Mouse (Mus musculus): ENCODE results near the gene Rab6a. TPM values are rescaled to one million over a fixed set of nuclear protein-coding genes. Genes with fewer than 3 reads are reported as not detected.
A peak's percentile ranks its signal among the peaks of the same experiment; 100 is the strongest.
"Not testable (repeated sequence)": the region's sequence is repeated elsewhere in the genome, so short reads cannot be mapped to it uniquely, and the experiment has no call there.

Rab6a gene
- 39.1 TPM in 2 replicates for polyA plus RNA-seq (2015; fragmentation: Nextera tagmentation; extraction: Ambion mirVana)

DNA sequence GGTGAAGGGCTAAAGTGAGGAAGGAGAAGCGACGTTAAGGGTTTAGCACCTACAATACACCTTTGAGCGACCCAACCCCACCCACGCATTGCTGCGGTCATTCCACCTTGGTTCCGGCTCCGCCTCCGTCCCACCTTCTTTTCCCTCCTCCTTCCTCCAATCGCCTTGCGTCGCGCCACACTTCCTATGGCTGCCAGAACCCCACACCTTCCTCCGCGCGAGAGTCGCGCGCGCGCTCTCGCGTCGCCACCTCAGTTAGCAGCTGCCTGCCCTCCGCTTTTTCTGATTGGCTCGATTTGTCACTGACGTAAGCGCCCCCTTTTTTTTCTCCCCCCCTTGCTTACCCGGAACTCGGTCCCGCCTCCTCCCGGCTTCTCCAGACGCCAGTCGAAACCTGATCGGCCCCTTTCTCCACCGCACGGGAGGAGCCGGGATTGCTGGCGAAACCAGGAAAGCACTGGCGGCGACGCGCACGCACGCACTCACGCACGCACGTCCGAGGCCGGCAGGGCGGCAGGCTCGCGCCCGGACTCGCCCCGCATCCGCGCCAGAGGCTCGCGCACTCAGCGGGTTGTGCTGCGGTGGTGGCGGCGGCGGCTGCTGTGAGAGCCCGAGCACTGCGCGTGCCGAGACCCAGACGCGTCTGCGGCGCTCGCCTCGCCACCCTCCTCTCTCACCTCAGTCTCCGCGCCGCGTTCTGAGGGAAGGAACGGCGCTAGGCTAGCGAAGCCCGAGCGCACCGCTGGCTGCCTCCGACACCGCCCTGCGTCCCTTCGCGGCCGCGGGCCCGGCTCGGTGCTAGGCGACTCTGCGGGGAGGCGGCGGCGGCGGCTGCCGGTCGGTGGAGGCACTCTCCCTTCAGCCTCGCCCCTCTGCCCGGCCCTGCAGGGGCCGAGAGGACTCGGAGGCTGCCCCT, at the start of gene Rab6a:
Gene Rab6a, plus strand, starts transcription at position 197 of the 916 bp plus-strand sequence.
- under 1% methylated on average over 105 of the region's 105 CpGs for WGBS (ENCODE audit: insufficient replicate concordance)
- no peaks in the 10 kb centered on the region for H3K36me3 ChIP-seq (replicated peaks)
- no peaks in the 10 kb centered on the region for H3K9me3 ChIP-seq (replicated peaks)
- H3K4me2 ChIP-seq = peak within 1 kb of the TSS; percentile 83
- peak within 1 kb of the TSS; percentile 100 for H3K27ac ChIP-seq (replicated peaks)
- H3K4me3 ChIP-seq (replicated peaks) = peak within 1 kb of the TSS; percentile 96
- peaks cover 6% of the 10 kb centered on the region; the same call in 1 of the 2 replicates for H3K27me3 ChIP-seq
- ATAC-seq (ENCODE audit: insufficient read depth) = peak; percentile 93
- peak within 1 kb of the TSS; percentile 100 for H3K9ac ChIP-seq
- H3K4me1 ChIP-seq (replicated peaks) = peaks cover 23% of the 10 kb centered on the region

DNA sequence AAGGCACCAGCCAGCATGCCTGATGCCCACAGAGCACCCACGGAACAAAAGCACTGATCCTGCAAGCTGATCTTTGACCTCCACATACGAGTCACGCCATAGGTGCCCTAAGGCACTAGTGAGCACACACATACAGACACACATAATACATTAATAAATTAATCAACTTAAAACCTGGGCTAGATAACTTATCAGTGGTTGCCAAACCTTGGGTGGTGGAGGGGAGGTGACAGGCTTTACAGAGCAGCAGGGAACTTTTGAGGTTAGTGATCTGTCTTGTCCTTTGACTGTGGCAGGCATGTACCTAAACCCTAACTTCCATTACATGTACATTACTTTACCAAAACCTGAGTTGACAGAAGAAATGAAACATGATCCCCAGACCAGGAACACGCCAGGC, 47.9 kb upstream of the Rab6a start:
- Histone ChIP-seq H3K4me2 (peak overlapping the region; percentile 47), H3K9ac (no peak overlapping the region), H3K36me3 (replicated peaks) (0 out of 2 replicates have a peak, but pooled peaks cover under 1% of the 10 kb centered on the region), H3K4me1 (replicated peaks) (peaks cover 40% of the 10 kb centered on the region), H3K27ac (replicated peaks) (0 out of 2 replicates have a peak overlapping the region, but pooled peaks have one; percentile 61), H3K9me3 (replicated peaks) (no peaks in the 10 kb centered on the region), H3K27me3 (no peaks in the 10 kb centered on the region), H3K4me3 (replicated peaks) (no peak overlapping the region)
- WGBS (ENCODE audit: insufficient replicate concordance) = 29% methylated on average over 4 of the region's 4 CpGs
- ATAC-seq (ENCODE audit: insufficient read depth) = peak; percentile 87

DNA sequence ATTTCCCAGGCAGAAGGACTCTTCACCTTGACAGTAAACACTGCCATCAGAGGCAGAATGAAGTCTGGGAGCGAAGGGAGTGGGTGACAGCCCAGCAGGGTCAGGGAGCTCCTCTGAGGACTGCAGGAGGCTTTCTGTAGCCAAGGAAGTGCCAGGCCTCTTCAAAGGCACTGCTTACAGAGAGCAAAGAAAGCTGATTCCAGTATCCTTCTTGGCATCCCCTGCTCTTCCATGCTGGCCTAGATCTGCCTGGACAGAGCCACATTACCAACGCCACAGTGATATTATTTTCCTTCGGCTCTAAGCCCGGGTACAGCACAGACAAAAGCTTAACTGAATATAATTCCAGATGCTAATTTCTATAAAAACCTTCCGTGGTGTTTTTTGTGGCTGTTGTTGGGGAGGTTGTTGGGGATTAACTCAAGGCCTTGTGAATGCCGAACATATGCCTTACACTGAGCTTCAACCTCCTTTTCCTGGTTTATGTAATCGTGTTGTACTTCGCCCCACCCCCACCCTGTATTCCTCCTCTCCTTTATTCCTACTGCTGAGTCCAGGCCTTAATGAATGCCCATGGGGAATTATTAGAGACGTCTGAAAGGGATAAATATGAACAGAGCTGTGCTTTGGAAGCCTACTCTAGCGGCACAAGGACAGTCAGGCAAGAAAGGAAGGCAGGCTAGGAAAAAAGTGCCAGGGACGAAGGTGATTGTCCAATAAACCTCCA, 45.2 kb upstream of the Rab6a start:
- Histone ChIP-seq H3K4me2 (no peak overlapping the region), H3K27ac (replicated peaks) (no peak overlapping the region)

DNA sequence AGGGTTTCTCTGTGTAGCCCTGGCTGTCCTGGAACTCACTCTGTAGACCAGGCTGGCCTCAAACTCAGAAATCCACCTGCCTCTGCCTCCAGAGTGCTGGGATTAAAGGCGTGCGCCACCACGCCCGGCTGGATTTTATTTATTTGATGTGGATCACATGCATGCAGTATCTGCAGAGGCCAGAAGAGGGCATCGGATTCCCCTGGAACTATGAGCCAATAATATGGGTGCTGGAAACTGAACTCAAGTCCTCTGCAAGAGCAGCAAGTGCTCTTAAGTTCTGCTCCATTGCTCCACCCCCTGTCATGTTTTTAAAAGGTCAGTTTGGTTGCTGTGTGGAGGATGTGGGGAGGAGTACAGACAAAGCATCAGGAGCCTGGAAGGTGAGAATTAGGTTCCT, 40.0 kb upstream of the Rab6a start:
- Histone ChIP-seq H3K36me3 (replicated peaks) (peaks cover 19% of the 10 kb centered on the region), H3K4me1 (replicated peaks) (peaks cover 41% of the 10 kb centered on the region)
- not testable (repeated sequence) for H3K9me3 ChIP-seq (replicated peaks); ATAC-seq (ENCODE audit: insufficient read depth); H3K9ac ChIP-seq; H3K27ac ChIP-seq (replicated peaks); H3K4me3 ChIP-seq (replicated peaks); H3K4me2 ChIP-seq; H3K27me3 ChIP-seq
- 73% methylated on average over 5 of the region's 5 CpGs for WGBS (ENCODE audit: insufficient replicate concordance)

More for the DNA sequence above, 45.2 kb upstream of the Rab6a start:
- H3K27me3 ChIP-seq = no peaks in the 10 kb centered on the region
- 74% methylated on average over 11 of the region's 11 CpGs for WGBS (ENCODE audit: insufficient replicate concordance)
- no peak overlapping the region for H3K9ac ChIP-seq
- peaks cover 29% of the 10 kb centered on the region for H3K4me1 ChIP-seq (replicated peaks)
- peaks cover 11% of the 10 kb centered on the region; the same call in 1 of the 2 replicates for H3K36me3 ChIP-seq (replicated peaks)
- H3K4me3 ChIP-seq (replicated peaks) = no peak overlapping the region
- no peak for ATAC-seq (ENCODE audit: insufficient read depth)
- no peaks in the 10 kb centered on the region for H3K9me3 ChIP-seq (replicated peaks)

DNA sequence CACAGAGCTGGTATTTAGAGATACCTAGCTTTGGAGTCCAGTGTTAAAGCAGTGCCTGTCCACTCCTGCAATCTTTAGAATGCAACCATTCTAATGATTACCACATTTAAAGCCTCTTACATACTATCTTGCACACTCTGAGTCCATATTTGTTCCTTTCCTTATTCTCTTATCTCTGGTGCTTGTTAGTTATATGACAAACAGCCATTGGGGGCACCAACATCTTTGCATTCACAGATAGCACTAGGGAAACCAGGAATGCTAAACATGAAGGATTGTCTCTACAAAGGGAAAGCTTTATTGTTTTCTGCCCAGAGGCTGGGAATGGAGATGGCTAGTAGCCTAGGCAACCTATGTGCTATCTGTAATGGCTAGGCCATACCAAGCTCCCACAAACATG, 37.3 kb upstream of the Rab6a start:
- Histone ChIP-seq H3K4me2 (peak overlapping the region; percentile 59), H3K9me3 (replicated peaks) (no peaks in the 10 kb centered on the region), H3K9ac (no peak overlapping the region), H3K4me3 (replicated peaks) (no peak overlapping the region), H3K36me3 (replicated peaks) (peaks cover 18% of the 10 kb centered on the region), H3K4me1 (replicated peaks) (peaks cover 61% of the 10 kb centered on the region), H3K27ac (replicated peaks) (peak overlapping the region; percentile 85), H3K27me3 (no peaks in the 10 kb centered on the region)
- peak; percentile 36; the same call in 1 of the 2 replicates for ATAC-seq (ENCODE audit: insufficient read depth)

DNA sequence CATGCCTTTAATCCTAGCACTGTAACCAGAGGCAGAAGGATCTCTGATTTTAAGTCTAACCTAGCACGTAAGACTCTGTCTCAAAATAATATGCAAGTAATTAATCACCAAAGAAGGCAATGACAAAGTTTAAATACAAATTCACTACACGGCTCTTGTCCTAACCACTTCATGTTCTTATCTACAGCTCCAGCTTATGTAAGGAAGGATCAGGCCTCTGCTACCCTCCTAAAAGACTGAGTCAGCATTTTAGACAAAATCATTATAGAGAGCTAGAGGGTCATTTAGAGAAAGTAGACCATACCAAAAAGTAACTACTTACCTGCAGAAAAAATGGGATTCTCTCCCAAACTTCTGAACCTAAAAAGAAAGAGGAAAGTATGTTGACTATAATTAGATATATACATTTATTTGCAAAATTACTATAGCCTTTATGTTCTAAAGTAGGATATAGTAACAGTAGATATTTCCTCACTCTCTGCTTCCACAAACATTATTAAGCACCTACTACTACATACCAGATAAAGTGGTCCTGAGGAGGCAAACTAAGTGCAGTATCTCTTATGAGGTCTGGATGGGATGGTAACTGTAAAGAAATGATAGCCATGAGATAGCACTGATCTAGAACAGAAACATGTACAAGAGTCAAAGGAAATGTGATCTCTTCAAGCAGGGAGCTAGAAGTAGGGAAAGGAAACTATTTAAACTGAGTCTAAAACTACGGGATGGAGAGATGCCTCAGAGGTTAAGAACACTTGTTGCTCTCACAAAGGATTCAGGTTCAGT, 36.1 kb upstream of the Rab6a start:
- peak overlapping the region; percentile 85 for H3K27ac ChIP-seq (replicated peaks)
- WGBS (ENCODE audit: insufficient replicate concordance) = 31% methylated on average over 3 of the region's 3 CpGs
- ATAC-seq (ENCODE audit: insufficient read depth) = peak; percentile 92
- H3K9ac ChIP-seq = peak overlapping the region; percentile 18; the same call in 1 of the 2 replicates
- H3K4me1 ChIP-seq (replicated peaks) = peaks cover 62% of the 10 kb centered on the region
- peak overlapping the region; percentile 59 for H3K4me2 ChIP-seq
- H3K9me3 ChIP-seq (replicated peaks) = no peaks in the 10 kb centered on the region
- H3K27me3 ChIP-seq = no peaks in the 10 kb centered on the region
- H3K36me3 ChIP-seq (replicated peaks) = peaks cover 15% of the 10 kb centered on the region
- no peak overlapping the region for H3K4me3 ChIP-seq (replicated peaks)

DNA sequence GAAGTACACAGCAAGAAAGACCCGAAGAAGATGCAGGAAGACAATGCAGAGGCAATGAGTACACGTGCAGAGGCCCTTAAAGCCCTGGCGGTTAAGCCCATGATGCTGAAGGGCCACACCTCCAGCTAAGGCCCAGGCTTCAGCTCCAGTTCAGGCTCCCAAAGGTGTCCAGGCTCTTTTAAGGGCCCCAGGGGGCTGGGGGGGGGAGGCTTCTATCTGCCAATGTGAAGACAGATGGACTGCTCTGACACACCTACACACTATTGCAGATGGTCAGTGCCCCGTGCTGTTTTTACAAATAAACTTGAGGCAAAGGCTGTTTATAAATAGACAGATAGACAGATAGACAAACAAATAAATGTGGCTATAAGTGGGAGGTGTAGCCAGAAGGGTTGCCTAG, 35.1 kb upstream of the Rab6a start:
- Histone ChIP-seq H3K4me1 (replicated peaks) (peaks cover 59% of the 10 kb centered on the region), H3K9me3 (replicated peaks) (no peaks in the 10 kb centered on the region), H3K4me3 (replicated peaks) (no peak overlapping the region), H3K4me2 (0 out of 2 replicates have a peak overlapping the region, but pooled peaks have one; percentile 40), H3K9ac (no peak overlapping the region), H3K36me3 (replicated peaks) (peaks cover 12% of the 10 kb centered on the region), H3K27me3 (no peaks in the 10 kb centered on the region), H3K27ac (replicated peaks) (peak overlapping the region; percentile 85)
- WGBS (ENCODE audit: insufficient replicate concordance) = 69% methylated on average over 4 of the region's 4 CpGs
- no peak for ATAC-seq (ENCODE audit: insufficient read depth)

DNA sequence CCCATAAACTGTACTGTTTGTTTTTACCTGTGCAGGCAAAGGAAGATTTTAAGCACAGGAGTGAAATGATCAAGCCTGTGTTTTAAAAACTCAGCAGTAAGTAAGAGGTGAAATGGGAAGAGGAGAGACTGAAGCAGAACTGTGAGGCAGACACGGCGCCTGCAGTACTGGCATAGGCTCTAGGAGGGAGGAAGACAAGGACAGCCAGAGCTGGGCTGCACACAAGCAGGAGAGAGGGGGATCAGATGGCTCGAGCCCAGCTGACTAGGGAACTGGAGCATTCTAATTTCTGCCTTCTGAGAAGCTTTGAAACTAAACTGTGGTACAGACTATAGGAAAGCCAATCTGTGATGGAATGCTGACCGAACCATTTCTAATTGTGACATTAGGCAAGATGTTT, 34.5 kb upstream of the Rab6a start:
- no peaks in the 10 kb centered on the region for H3K9me3 ChIP-seq (replicated peaks)
- peak overlapping the region; percentile 85 for H3K27ac ChIP-seq (replicated peaks)
- H3K36me3 ChIP-seq (replicated peaks) = peaks cover 5% of the 10 kb centered on the region; the same call in 1 of the 2 replicates
- 72% methylated on average over 4 of the region's 4 CpGs for WGBS (ENCODE audit: insufficient replicate concordance)
- no peak for ATAC-seq (ENCODE audit: insufficient read depth)
- H3K4me2 ChIP-seq = no peak overlapping the region
- peaks cover 59% of the 10 kb centered on the region for H3K4me1 ChIP-seq (replicated peaks)
- H3K27me3 ChIP-seq = no peaks in the 10 kb centered on the region
- H3K4me3 ChIP-seq (replicated peaks) = no peak overlapping the region
- H3K9ac ChIP-seq = 0 out of 2 replicates have a peak overlapping the region, but pooled peaks have one; percentile 15

DNA sequence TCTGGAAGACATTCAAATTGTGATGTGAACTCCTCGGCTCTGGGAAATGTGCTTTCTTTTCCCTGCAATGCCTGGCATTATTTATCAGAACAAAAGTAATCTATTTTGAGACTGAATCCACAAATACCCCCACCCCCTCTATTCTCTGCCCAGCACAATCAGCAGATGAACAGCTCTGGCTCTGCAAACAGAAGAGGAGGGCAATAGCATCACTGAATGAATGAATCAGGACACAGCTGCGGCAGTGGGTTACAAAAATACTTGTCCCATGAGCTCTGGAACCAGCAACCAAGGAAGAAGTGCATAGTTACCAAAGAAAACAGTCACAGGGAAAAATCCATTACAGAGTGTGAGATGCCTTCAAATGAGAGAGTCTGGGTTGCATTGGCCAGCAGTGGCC, 28.4 kb upstream of the Rab6a start:
- WGBS (ENCODE audit: insufficient replicate concordance) = 74% methylated on average over 2 of the region's 2 CpGs
- 0 out of 2 replicates have a peak, but pooled peaks cover 4% of the 10 kb centered on the region for H3K36me3 ChIP-seq (replicated peaks)
- H3K4me3 ChIP-seq (replicated peaks) = no peak overlapping the region
- no peak overlapping the region; the same call in 1 of the 2 replicates for H3K9ac ChIP-seq
- H3K4me1 ChIP-seq (replicated peaks) = peaks cover 39% of the 10 kb centered on the region
- no peak overlapping the region for H3K4me2 ChIP-seq
- ATAC-seq (ENCODE audit: insufficient read depth) = no peak
- no peaks in the 10 kb centered on the region for H3K27me3 ChIP-seq
- no peaks in the 10 kb centered on the region for H3K9me3 ChIP-seq (replicated peaks)
- 0 out of 2 replicates have a peak overlapping the region, but pooled peaks have one; percentile 41 for H3K27ac ChIP-seq (replicated peaks)

DNA sequence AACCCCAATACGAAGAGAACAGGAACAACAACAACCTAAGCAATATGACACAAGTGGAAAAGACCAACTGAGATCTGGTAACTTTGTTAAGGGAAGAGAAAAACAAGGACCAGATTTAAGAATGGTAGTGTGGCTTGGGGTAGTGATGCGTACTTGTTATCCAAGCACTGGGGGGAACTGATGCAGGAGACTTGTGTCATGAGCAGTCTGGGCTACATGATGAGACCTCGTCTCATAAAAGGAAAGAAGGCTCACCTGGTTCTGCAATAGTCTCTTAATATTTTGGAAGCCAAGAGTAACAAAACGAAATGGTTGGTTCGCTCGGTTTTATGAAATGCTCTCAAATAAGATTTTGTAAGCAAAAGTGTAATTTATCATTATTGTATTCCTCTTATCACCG, 25.0 kb upstream of the Rab6a start:
- Histone ChIP-seq H3K27me3 (no peaks in the 10 kb centered on the region), H3K9ac (peak overlapping the region; percentile 77), H3K4me3 (replicated peaks) (peak overlapping the region; percentile 75), H3K9me3 (replicated peaks) (no peaks in the 10 kb centered on the region), H3K4me2 (peak overlapping the region; percentile 76), H3K36me3 (replicated peaks) (no peaks in the 10 kb centered on the region), H3K27ac (replicated peaks) (peak overlapping the region; percentile 20; the same call in 1 of the 2 replicates), H3K4me1 (replicated peaks) (peaks cover 27% of the 10 kb centered on the region)
- ATAC-seq (ENCODE audit: insufficient read depth) = no peak
- WGBS (ENCODE audit: insufficient replicate concordance) = 38% methylated on average over 7 of the region's 7 CpGs
